37 mouse cellular contexts compared by ENCODE assay signal in genomic region chr10:78472046-78472445, GRCm38 (mm10). TPM values are rescaled to one million over a fixed set of nuclear protein-coding genes. Genes with fewer than 3 reads are reported as not detected.
DNase-seq lines count a peak whose midpoint lies in the region; ATAC-seq and TF ChIP-seq lines count a peak whose summit lies in the region.
"Had no signal": no experiment of that assay in that cellular context is flagged by ENCODE, and none has a peak within 500 bp of the region (broad histone marks: within the 10 kb centered on the region; RNA-seq: fewer than 3 reads in every experiment).

No protein-coding gene starts in this region.

- peaks cover 50% of the 10 kb centered on the region for H3K4me1 ChIP-seq in bone marrow macrophage, adult 2 months (ENCODE audit: control insufficient read depth, insufficient read depth, low read length)
- H3K4me1 ChIP-seq in forebrain, embryonic 11.5 days (replicated peaks; ENCODE audit: control insufficient read depth, insufficient read depth, low read length): 0 out of 2 replicates have a peak, but pooled peaks cover 2% of the 10 kb centered on the region

- TF ChIP-seq POLR2A in bone marrow macrophage, adult 2 months (IDR thresholded peaks at IDR 0.05; ENCODE audit: borderline replicate concordance, low read depth, low read length): no peak

- no peaks in the 10 kb centered on the region for H3K27me3 ChIP-seq in forebrain, embryonic 11.5 days (ENCODE audit: control insufficient read depth, insufficient read depth, low read length)
- H3K27me3 ChIP-seq: intestine, embryonic 15.5 days had no signal

- H3K4me3 ChIP-seq in bone marrow macrophage, adult 2 months (ENCODE audit: insufficient read depth, low read length): no peak overlapping the region
- no peak overlapping the region for H3K4me3 ChIP-seq in forebrain, embryonic 11.5 days (ENCODE audit: low read depth, low read length)
- H3K4me3 ChIP-seq: forebrain, embryonic 10.5 days; gastrocnemius, adult 2 months; hindbrain, embryonic 13.5 days; intestine, embryonic 15.5 days had no signal

- no peak overlapping the region for H3K4me2 ChIP-seq in forebrain, embryonic 11.5 days (ENCODE audit: low read depth, low read length, severe bottlenecking)
- H3K4me2 ChIP-seq: heart, embryonic 11.5 days; hindbrain, embryonic 13.5 days; intestine, embryonic 15.5 days had no signal

- peak; percentile 56 to 85 for DNase-seq in adrenal gland, adult (ENCODE audit: inconsistent age in 2 of 2, low spot score in 1 of 2)
- DNase-seq in adrenal gland, postnatal 4 days (ENCODE audit: low spot score in 2 of 2): no peak
- DNase-seq in 3T3-L1 (ENCODE audit: low read depth, low spot score): peak; percentile 33
- peak; percentile 71 for DNase-seq in adrenal gland, postnatal 14 days
- no peak for DNase-seq in forebrain, embryonic 11.5 days (ENCODE audit: low spot score)
- no peak for DNase-seq in testis, postnatal 14 days (ENCODE audit: low spot score)
- DNase-seq in right cerebral cortex, postnatal 25 days: no peak
- DNase-seq: B cell, adult 2 months; cerebellum, adult 11 months; cerebellum, adult 2 months; cerebellum, adult 9-11 months; cerebellum, postnatal 25 days; embryo, embryonic 11 days; forebrain, postnatal 0 days; gastrocnemius, adult 2 months; gastrocnemius, postnatal 14 days; heart, adult 11 months; kidney, adult 11 months had no signal

- 82% methylated on average over 3 of the region's 3 CpGs for WGBS in forebrain, embryonic 11.5 days

- H3K27ac ChIP-seq in bone marrow macrophage, adult 2 months (ENCODE audit: insufficient read depth, low read depth, low read length): peak overlapping the region; percentile 71; the same call in 1 of the 2 replicates
- H3K27ac ChIP-seq in forebrain, embryonic 11.5 days (ENCODE audit: low read depth, low read length): no peak overlapping the region
- H3K27ac ChIP-seq: forebrain, embryonic 10.5 days; gastrocnemius, adult 2 months; intestine, embryonic 15.5 days had no signal

- no peaks in the 10 kb centered on the region for H3K9me3 ChIP-seq in forebrain, embryonic 11.5 days (ENCODE audit: control insufficient read depth, low read length)
- H3K9me3 ChIP-seq: forebrain, embryonic 10.5 days; G1E; hindbrain, embryonic 13.5 days; intestine, embryonic 15.5 days had no signal

- no peak for TF ChIP-seq CTCF in bone marrow macrophage, adult 2 months (IDR thresholded peaks at IDR 0.05; ENCODE audit: low read depth, low read length)

- ATAC-seq in forebrain, embryonic 11.5 days (replicated peaks; ENCODE audit: low FRiP score): no peak
- ATAC-seq: forebrain, embryonic 14.5 days; forebrain, postnatal 0 days; hindbrain, embryonic 16.5 days; intestine, embryonic 15.5 days had no signal

- no peak overlapping the region for H3K9ac ChIP-seq in forebrain, embryonic 11.5 days (ENCODE audit: low read length)
- H3K9ac ChIP-seq: forebrain, postnatal 0 days; hindbrain, embryonic 13.5 days; intestine, embryonic 15.5 days had no signal

- H3K36me3 ChIP-seq in forebrain, embryonic 11.5 days (ENCODE audit: control insufficient read depth, insufficient read depth, low read length): no peaks in the 10 kb centered on the region
- H3K36me3 ChIP-seq: forebrain, embryonic 10.5 days; G1E; hindbrain, embryonic 13.5 days; intestine, embryonic 15.5 days had no signal

RNA-seq across cellular contexts. Expression of gene Pdxk, which starts 7.3 kb away (rescaled TPM):
- total RNA-seq in adrenal gland, postnatal 4 days (2021): 10 to 100 TPM; 20.4 to 20.8 TPM
- total RNA-seq in adrenal gland, postnatal 14 days (2021): 21.5 and 26.2 TPM in 2 replicates
- polyA plus RNA-seq in bone marrow macrophage, adult 2 months (2012; ENCODE audit: insufficient read depth, insufficient read length, missing spikeins): 112 and 121 TPM in 2 replicates
- 8.0 and 9.2 TPM in 2 replicates for polyA plus RNA-seq in forebrain, embryonic 11.5 days (2014; fragmentation: Nextera tagmentation; extraction: Ambion mirVana)

RNA-seq across cellular contexts. Expression of gene Olfr1358, which starts 45.2 kb away (rescaled TPM):
- not detected for total RNA-seq in adrenal gland, postnatal 4 days (2021)
- not detected in 2 replicates for total RNA-seq in adrenal gland, postnatal 14 days (2021)
- polyA plus RNA-seq in bone marrow macrophage, adult 2 months (2012; ENCODE audit: insufficient read depth, insufficient read length, missing spikeins): not detected in 2 replicates
- polyA plus RNA-seq in forebrain, embryonic 11.5 days (2014; fragmentation: Nextera tagmentation; extraction: Ambion mirVana): not detected in 2 replicates
- total RNA-seq: CH12.LX; common myeloid progenitor, adult 5-6 weeks; G1E; gastrocnemius, adult 2 months; gastrocnemius, postnatal 14 days; gastrocnemius, postnatal 4 days; heart, adult 8-10 months; heart, postnatal 25 days; hematopoietic stem cell, adult 5-6 weeks had no signal
- polyA plus RNA-seq: cerebellum, adult 2 months; embryonic facial prominence, embryonic 11.5 days; embryonic facial prominence, embryonic 14.5 days; forebrain, embryonic 10.5 days; forebrain, embryonic 14.5 days; forebrain, postnatal 0 days; frontal cortex, adult 2 months; G1E; heart, embryonic 11.5 days; heart, embryonic 14.5 days; heart, postnatal 0 days; hindbrain, embryonic 13.5 days; hindbrain, embryonic 16.5 days; intestine, embryonic 15.5 days had no signal

RNA-seq across cellular contexts. Expression of gene Cstb, which starts 46.6 kb away (rescaled TPM):
- 100 to 1,000 TPM; 171 to 196 TPM for total RNA-seq in adrenal gland, postnatal 4 days (2021)
- total RNA-seq in adrenal gland, postnatal 14 days (2021): 176 and 179 TPM in 2 replicates
- polyA plus RNA-seq in bone marrow macrophage, adult 2 months (2012; ENCODE audit: insufficient read depth, insufficient read length, missing spikeins): 742 and 743 TPM in 2 replicates
- polyA plus RNA-seq in forebrain, embryonic 11.5 days (2014; fragmentation: Nextera tagmentation; extraction: Ambion mirVana): 104 and 112 TPM in 2 replicates

RNA-seq across cellular contexts. Expression of gene Rrp1, which starts 59.2 kb away (rescaled TPM):
- total RNA-seq in adrenal gland, postnatal 4 days (2021): 100 to 1,000 TPM; 282 to 296 TPM
- total RNA-seq in adrenal gland, postnatal 14 days (2021): 199 and 221 TPM in 2 replicates
- 138 and 145 TPM in 2 replicates for polyA plus RNA-seq in bone marrow macrophage, adult 2 months (2012; ENCODE audit: insufficient read depth, insufficient read length, missing spikeins)
- 290 and 324 TPM in 2 replicates for polyA plus RNA-seq in forebrain, embryonic 11.5 days (2014; fragmentation: Nextera tagmentation; extraction: Ambion mirVana)

Comparison
In these comparisons a context has a peak if more than half of its experiments do, and no peak if none do; other contexts are left out.
1. DNase-seq: peak in adrenal gland, adult (2 of 2), 3T3-L1 (single experiment) and adrenal gland, postnatal 14 days (single experiment); none in adrenal gland, postnatal 4 days (0 of 2), forebrain, embryonic 11.5 days (single experiment), testis, postnatal 14 days (single experiment) and right cerebral cortex, postnatal 25 days (single experiment).